Comparison of ENCODE assay signal across 11 mouse cellular contexts in the genomic region with DNA sequence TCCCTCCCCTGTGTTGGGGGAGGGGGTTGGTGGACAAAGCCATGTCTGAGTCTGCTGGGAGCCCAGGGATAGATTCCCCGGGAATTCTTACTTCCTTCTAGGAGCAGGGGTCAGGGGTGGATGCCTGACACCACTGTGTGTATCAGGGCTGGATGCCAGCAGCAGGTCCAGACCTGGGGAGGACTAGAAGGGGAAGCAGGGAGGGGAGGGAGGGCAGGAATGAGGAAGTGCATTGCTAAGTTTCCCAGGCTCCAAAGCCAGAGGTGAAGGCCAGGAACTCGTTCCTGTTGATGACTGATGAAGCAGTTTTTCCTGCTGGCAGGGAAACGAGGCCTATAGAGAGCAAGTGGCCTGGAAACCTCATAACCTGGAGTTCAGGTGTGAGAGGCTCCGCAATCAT. TPM values are rescaled to one million over a fixed set of nuclear protein-coding genes. Genes with fewer than 3 reads are reported as not detected.
A peak's percentile ranks its signal among the peaks of the same experiment; 100 is the strongest.
DNase-seq lines count a peak whose midpoint lies in the region; ATAC-seq and TF ChIP-seq lines count a peak whose summit lies in the region.
"Had no signal": no experiment of that assay in that cellular context is flagged by ENCODE, and none has a peak within 500 bp of the region (broad histone marks: within the 10 kb centered on the region; RNA-seq: fewer than 3 reads in every experiment).

No protein-coding gene starts in this region.

- H3K4me3 ChIP-seq in heart, embryonic 10.5 days, result no peak overlapping the region
- H3K4me3 ChIP-seq in heart, postnatal 0 days (ENCODE audit: low read depth, low read length), result no peak overlapping the region
- H3K4me3 ChIP-seq in liver, embryonic 13.5 days (replicated peaks), result no peak overlapping the region
- H3K4me3 ChIP-seq in midbrain, embryonic 16.5 days (ENCODE audit: low read depth, low read length), result no peak overlapping the region
- H3K4me3 ChIP-seq: embryonic facial prominence, embryonic 12.5 days had no signal

- H3K36me3 ChIP-seq in heart, embryonic 10.5 days, result no peaks in the 10 kb centered on the region
- H3K36me3 ChIP-seq in heart, postnatal 0 days (replicated peaks; ENCODE audit: control insufficient read depth, insufficient read depth, low read length), result no peaks in the 10 kb centered on the region
- 0 out of 2 replicates have a peak, but pooled peaks cover 2% of the 10 kb centered on the region for H3K36me3 ChIP-seq in liver, embryonic 13.5 days
- no peaks in the 10 kb centered on the region for H3K36me3 ChIP-seq in midbrain, embryonic 16.5 days (ENCODE audit: control insufficient read depth, insufficient read depth, low read length)
- H3K36me3 ChIP-seq: embryonic facial prominence, embryonic 12.5 days had no signal

- no peaks in the 10 kb centered on the region for H3K9me3 ChIP-seq in heart, embryonic 10.5 days
- H3K9me3 ChIP-seq in heart, postnatal 0 days (replicated peaks; ENCODE audit: control insufficient read depth, low read length), result no peaks in the 10 kb centered on the region
- no peaks in the 10 kb centered on the region for H3K9me3 ChIP-seq in liver, embryonic 13.5 days (replicated peaks)
- no peaks in the 10 kb centered on the region for H3K9me3 ChIP-seq in midbrain, embryonic 16.5 days (replicated peaks; ENCODE audit: control insufficient read depth, low read length, poor library complexity, severe bottlenecking)
- H3K9me3 ChIP-seq: embryonic facial prominence, embryonic 12.5 days had no signal

- ATAC-seq in heart, postnatal 0 days (ENCODE audit: insufficient read depth, low read depth), result no peak
- ATAC-seq in liver, embryonic 13.5 days (ENCODE audit: low read depth), result no peak
- ATAC-seq in midbrain, embryonic 16.5 days, result no peak
- ATAC-seq: hindbrain, postnatal 0 days had no signal

- DNase-seq in heart, embryonic 10.5 days (ENCODE audit: low spot score), result no peak
- DNase-seq in heart, postnatal 4 days, result no peak
- peak; percentile 65 for DNase-seq in MEL-GATA-1-ER (ENCODE audit: extremely low read depth, low read depth)
- no peak for DNase-seq in heart, postnatal 0 days (ENCODE audit: low spot score)
- no peak for DNase-seq in liver, embryonic 13.5 days
- DNase-seq in cerebellum, adult 18-20 months, result no peak
- no peak for DNase-seq in right cerebral cortex, postnatal 14 days
- DNase-seq: left cerebral cortex, postnatal 4 days had no signal

- TF ChIP-seq CTCF in heart, postnatal 0 days (IDR thresholded peaks at IDR 0.05; ENCODE audit: low read depth), result no peak

- no peak overlapping the region for H3K9ac ChIP-seq in heart, postnatal 0 days (replicated peaks; ENCODE audit: low read depth, low read length)
- 0 out of 2 replicates have a peak overlapping the region, but pooled peaks have one; percentile 6 for H3K9ac ChIP-seq in liver, embryonic 13.5 days
- H3K9ac ChIP-seq in midbrain, embryonic 16.5 days (ENCODE audit: low read depth, low read length), result no peak overlapping the region
- H3K9ac ChIP-seq: embryonic facial prominence, embryonic 12.5 days had no signal

- H3K4me1 ChIP-seq in heart, embryonic 10.5 days, result peaks cover 86% of the 10 kb centered on the region
- peaks cover 42% of the 10 kb centered on the region for H3K4me1 ChIP-seq in heart, postnatal 0 days (ENCODE audit: control insufficient read depth, insufficient read depth)
- peaks cover 100% of the 10 kb centered on the region for H3K4me1 ChIP-seq in liver, embryonic 13.5 days (replicated peaks)
- H3K4me1 ChIP-seq in midbrain, embryonic 16.5 days (ENCODE audit: control insufficient read depth, insufficient read depth, low read length), result peaks cover 30% of the 10 kb centered on the region

- whole genome bisulfite sequencing in heart, embryonic 10.5 days, result 29% methylated on average over 4 of the region's 4 CpGs
- 50% methylated on average over 4 of the region's 4 CpGs for WGBS in heart, postnatal 0 days
- WGBS in liver, embryonic 13.5 days (ENCODE audit: insufficient replicate concordance), result 41% methylated on average over 4 of the region's 4 CpGs
- 40% methylated on average over 4 of the region's 4 CpGs for WGBS in midbrain, embryonic 16.5 days

- H3K4me2 ChIP-seq in heart, postnatal 0 days (ENCODE audit: low read depth, low read length), result no peak overlapping the region
- H3K4me2 ChIP-seq in liver, embryonic 13.5 days, result no peak overlapping the region
- no peak overlapping the region for H3K4me2 ChIP-seq in midbrain, embryonic 16.5 days (ENCODE audit: low read length)
- H3K4me2 ChIP-seq: embryonic facial prominence, embryonic 12.5 days had no signal

- peaks cover 88% of the 10 kb centered on the region for H3K27me3 ChIP-seq in heart, embryonic 10.5 days (ENCODE audit: insufficient read depth, poor library complexity, severe bottlenecking)
- peaks cover 23% of the 10 kb centered on the region for H3K27me3 ChIP-seq in heart, postnatal 0 days (ENCODE audit: control insufficient read depth, insufficient read depth, low read length)
- H3K27me3 ChIP-seq in liver, embryonic 13.5 days, result peaks cover 47% of the 10 kb centered on the region
- peaks cover 37% of the 10 kb centered on the region for H3K27me3 ChIP-seq in midbrain, embryonic 16.5 days (ENCODE audit: control insufficient read depth, insufficient read depth, low read depth, low read length)

- TF ChIP-seq EP300 in heart, postnatal 0 days (IDR thresholded peaks at IDR 0.05; ENCODE audit: low read depth), result no peak

- H3K27ac ChIP-seq in heart, embryonic 10.5 days, result peak overlapping the region; percentile 84
- H3K27ac ChIP-seq in heart, postnatal 0 days (ENCODE audit: low read depth), result peak overlapping the region; percentile 44; the same call in 1 of the 2 replicates
- peak overlapping the region; percentile 75 for H3K27ac ChIP-seq in liver, embryonic 13.5 days
- no peak overlapping the region for H3K27ac ChIP-seq in midbrain, embryonic 16.5 days (ENCODE audit: low read length)
- H3K27ac ChIP-seq: embryonic facial prominence, embryonic 12.5 days; hindbrain, postnatal 0 days had no signal

RNA-seq across cellular contexts. Expression of a gene that starts 10.2 kb away (rescaled TPM):
- polyA plus RNA-seq in heart, embryonic 10.5 days (2016; fragmentation: Nextera tagmentation; extraction: Ambion mirVana), result 12.1 and 12.8 TPM in 2 replicates
- 10 to 100 TPM; 19.1 to 23.3 TPM for total RNA-seq in heart, postnatal 4 days (2021)
- 12.5 and 14.8 TPM in 2 replicates for total RNA-seq in heart, postnatal 0 days (2014; rRNA removed; ENCODE audit: low replicate concordance)
- polyA plus RNA-seq in heart, postnatal 0 days (2015; fragmentation: Nextera tagmentation; extraction: Ambion mirVana), result 8.9 and 9.5 TPM in 2 replicates
- polyA plus RNA-seq in liver, embryonic 13.5 days (2015; fragmentation: Nextera tagmentation; extraction: Ambion mirVana), result 92.1 and 96.6 TPM in 2 replicates
- polyA plus RNA-seq in midbrain, embryonic 16.5 days (2015; fragmentation: Nextera tagmentation; extraction: Ambion mirVana), result 0.31 and 0.79 TPM in 2 replicates

RNA-seq across cellular contexts. Expression of a gene that starts 15.3 kb away (rescaled TPM):
- 14.5 and 14.6 TPM in 2 replicates for polyA plus RNA-seq in heart, embryonic 10.5 days (2016; fragmentation: Nextera tagmentation; extraction: Ambion mirVana)
- 1 to 10 TPM; 7.3 to 8.7 TPM for total RNA-seq in heart, postnatal 4 days (2021)
- 7.9 and 51.6 TPM in 2 replicates for total RNA-seq in heart, postnatal 0 days (2014; rRNA removed; ENCODE audit: low replicate concordance)
- 8.5 and 9.8 TPM in 2 replicates for polyA plus RNA-seq in heart, postnatal 0 days (2015; fragmentation: Nextera tagmentation; extraction: Ambion mirVana)
- polyA plus RNA-seq in liver, embryonic 13.5 days (2015; fragmentation: Nextera tagmentation; extraction: Ambion mirVana), result 15.5 and 18.6 TPM in 2 replicates
- polyA plus RNA-seq in midbrain, embryonic 16.5 days (2015; fragmentation: Nextera tagmentation; extraction: Ambion mirVana), result 2.0 and 2.1 TPM in 2 replicates

RNA-seq across cellular contexts. Expression of a gene that starts 25.5 kb away (rescaled TPM):
- polyA plus RNA-seq in heart, embryonic 10.5 days (2016; fragmentation: Nextera tagmentation; extraction: Ambion mirVana), result 0.21 and 0.30 TPM in 2 replicates
- total RNA-seq in heart, postnatal 4 days (2021), result not detected
- total RNA-seq in heart, postnatal 0 days (2014; rRNA removed; ENCODE audit: low replicate concordance), result not detected in 2 replicates
- polyA plus RNA-seq in heart, postnatal 0 days (2015; fragmentation: Nextera tagmentation; extraction: Ambion mirVana), result not detected in 2 replicates
- polyA plus RNA-seq in liver, embryonic 13.5 days (2015; fragmentation: Nextera tagmentation; extraction: Ambion mirVana), result not detected in 2 replicates
- 4.9 and 7.0 TPM in 2 replicates for polyA plus RNA-seq in midbrain, embryonic 16.5 days (2015; fragmentation: Nextera tagmentation; extraction: Ambion mirVana)

RNA-seq across cellular contexts. Expression of a gene that starts 53.5 kb away (rescaled TPM):
- 4.6 and 15.2 TPM in 2 replicates for polyA plus RNA-seq in heart, embryonic 10.5 days (2016; fragmentation: Nextera tagmentation; extraction: Ambion mirVana)
- 1 to 10 TPM in 1 of 2 experiments, under 1 TPM in 1; 0.88 to 1.6 TPM for total RNA-seq in heart, postnatal 4 days (2021)
- 4.0 and 4.3 TPM in 2 replicates for total RNA-seq in heart, postnatal 0 days (2014; rRNA removed; ENCODE audit: low replicate concordance)
- polyA plus RNA-seq in heart, postnatal 0 days (2015; fragmentation: Nextera tagmentation; extraction: Ambion mirVana), result 0.85 and 1.3 TPM in 2 replicates
- 0.76 and 1.0 TPM in 2 replicates for polyA plus RNA-seq in liver, embryonic 13.5 days (2015; fragmentation: Nextera tagmentation; extraction: Ambion mirVana)
- 1.0 and 3.1 TPM in 2 replicates for polyA plus RNA-seq in midbrain, embryonic 16.5 days (2015; fragmentation: Nextera tagmentation; extraction: Ambion mirVana)

RNA-seq across cellular contexts. Expression of a gene that starts 54.6 kb away (rescaled TPM):
- polyA plus RNA-seq in heart, embryonic 10.5 days (2016; fragmentation: Nextera tagmentation; extraction: Ambion mirVana), result 27.8 and 33.1 TPM in 2 replicates
- total RNA-seq in heart, postnatal 4 days (2021), result 100 to 1,000 TPM; 112 to 116 TPM
- total RNA-seq in heart, postnatal 0 days (2014; rRNA removed; ENCODE audit: low replicate concordance), result 119 and 147 TPM in 2 replicates
- polyA plus RNA-seq in heart, postnatal 0 days (2015; fragmentation: Nextera tagmentation; extraction: Ambion mirVana), result 13.9 and 18.2 TPM in 2 replicates
- polyA plus RNA-seq in liver, embryonic 13.5 days (2015; fragmentation: Nextera tagmentation; extraction: Ambion mirVana), result 5.9 and 6.7 TPM in 2 replicates
- polyA plus RNA-seq in midbrain, embryonic 16.5 days (2015; fragmentation: Nextera tagmentation; extraction: Ambion mirVana), result 39.9 and 40.2 TPM in 2 replicates
